Mouse (Mus musculus) cortical plate, adult 2 months (tissue): ENCODE measurements around the gene Frrs1l. TPM values are rescaled to one million over a fixed set of nuclear protein-coding genes. Genes with fewer than 3 reads are reported as not detected.

Source experiments
- H3K27ac ChIP-seq: fragments of 200-500 bp; 2 replicates; pipeline ENCODE4 v1.5.1; 2012; ENCODE audit warnings: low read length, control low read depth, inconsistent platforms; ENCODE audit not compliant: insufficient read depth
- H3K4me1 ChIP-seq: fragments of 200-500 bp; 2 replicates; pipeline ENCODE4 v1.6.1; 2011; ENCODE audit warnings: low read length; ENCODE audit not compliant: control insufficient read depth, insufficient read depth
- H3K4me3 ChIP-seq: fragments of 200-500 bp; 2 replicates; pipeline ENCODE4 v1.5.1; 2011; ENCODE audit warnings: mild to moderate bottlenecking, low read length, control low read depth; ENCODE audit not compliant: insufficient read depth
- CTCF ChIP-seq: fragments of 200-500 bp; IDR thresholded peaks from 2 replicates; pipeline ENCODE4 v1.5.1; 2011; ENCODE audit warnings: mild to moderate bottlenecking, control low read depth, low read length; ENCODE audit not compliant: insufficient read depth; ENCODE audit errors: extremely low read depth
- POLR2A ChIP-seq: fragments of 200-500 bp; IDR thresholded peaks from 2 replicates; pipeline ENCODE4 v1.6.1; 2011; ENCODE audit warnings: mild to moderate bottlenecking, low read length, control low read depth; ENCODE audit not compliant: insufficient read depth; ENCODE audit errors: extremely low read depth
- polyA plus RNA-seq: library from polyadenylated mRNA; depleted of rRNA; stranded (reverse); fragments of >200 nt; gene quantifications from 2 replicates; pipeline ENCODE4 v1.2.3, GENCODE M21; 2012; rRNA removed

Gene Frrs1l
- polyA plus RNA-seq, 1 experiment = 91.8 TPM

GRCm38 (mm10) chr4:56915732-56916325 is 74.4 kb downstream of the Frrs1l start:
- no peaks in the 10 kb centered on the region for H3K4me1 ChIP-seq
- no peak overlapping the region for H3K4me3 ChIP-seq
- no peak overlapping the region for H3K27ac ChIP-seq
- TF ChIP-seq POLR2A = no peak

GRCm38 (mm10) chr4:56914761-56915160 is 75.4 kb downstream of the Frrs1l start:
- no peak overlapping the region for H3K4me3 ChIP-seq
- no peaks in the 10 kb centered on the region for H3K4me1 ChIP-seq
- H3K27ac ChIP-seq = no peak overlapping the region
- no peak for TF ChIP-seq CTCF
- no peak for TF ChIP-seq POLR2A

- no peak overlapping the region for H3K27ac ChIP-seq
- H3K4me3 ChIP-seq = no peak overlapping the region
- no peaks in the 10 kb centered on the region for H3K4me1 ChIP-seq
- TF ChIP-seq POLR2A (no peak), CTCF (no peak)
Observed at GRCm38 (mm10) chr4:56914338-56914737, 75.9 kb downstream of the Frrs1l start.

GRCm38 (mm10) chr4:56912382-56913001 is 77.7 kb downstream of the Frrs1l start:
- H3K4me1 ChIP-seq = no peaks in the 10 kb centered on the region
- no peak for TF ChIP-seq CTCF
- TF ChIP-seq POLR2A = no peak
- no peak overlapping the region for H3K27ac ChIP-seq
- no peak overlapping the region for H3K4me3 ChIP-seq

- no peak overlapping the region for H3K4me3 ChIP-seq
- no peak overlapping the region for H3K27ac ChIP-seq
- no peaks in the 10 kb centered on the region for H3K4me1 ChIP-seq
- no peak for TF ChIP-seq CTCF
- TF ChIP-seq POLR2A = no peak
Observed at GRCm38 (mm10) chr4:56909568-56909967, 80.6 kb downstream of the Frrs1l start.

- TF ChIP-seq CTCF = no peak
- TF ChIP-seq POLR2A = no peak
- H3K4me1 ChIP-seq = no peaks in the 10 kb centered on the region
- H3K27ac ChIP-seq = no peak overlapping the region
- no peak overlapping the region for H3K4me3 ChIP-seq
Observed at GRCm38 (mm10) chr4:56907671-56908070, 82.5 kb downstream of the Frrs1l start.

Other genes starting within 250 kb of the Frrs1l start
- gene Actl7b, start 248.9 kb downstream of the Frrs1l start, polyA plus RNA-seq = 0.11 and 0.17 TPM in 2 replicates
- not detected in 2 replicates for gene Actl7a, start 247.0 kb downstream of the Frrs1l start, polyA plus RNA-seq
- 70.7 and 71.5 TPM in 2 replicates for gene Elp1, start 188.1 kb downstream of the Frrs1l start, polyA plus RNA-seq
- gene Fam206a, start 188.0 kb downstream of the Frrs1l start, polyA plus RNA-seq = 12.4 and 12.6 TPM in 2 replicates
- 22.2 and 26.1 TPM in 2 replicates for gene Ctnnal1, start 125.2 kb downstream of the Frrs1l start, polyA plus RNA-seq
- gene Tmem245, start 43.0 kb downstream of the Frrs1l start, polyA plus RNA-seq = 17.4 and 17.5 TPM in 2 replicates
- gene Epb41l4b, start 153.0 kb upstream of the Frrs1l start, polyA plus RNA-seq = 17.7 and 19.2 TPM in 2 replicates